Mouse (Mus musculus): ENCODE results near the gene Zfp950. TPM values are rescaled to one million over a fixed set of nuclear protein-coding genes. Genes with fewer than 3 reads are reported as not detected.

Gene Zfp950
- polyA plus RNA-seq, 1 experiment = 2.6 TPM

GRCm38 (mm10) chr19:61031570-61031969 is 109.1 kb downstream of the Zfp950 start:
- Histone ChIP-seq H3K79me3 (ENCODE audit: low read depth) (no peaks in the 10 kb centered on the region), H3K27me3 (ENCODE audit: control insufficient read depth, insufficient read depth, insufficient read length) (no peaks in the 10 kb centered on the region), H3K4me3 (ENCODE audit: insufficient read depth, poor library complexity, severe bottlenecking) (no peak overlapping the region), H3K36me3 (ENCODE audit: control insufficient read depth, insufficient read depth) (no peaks in the 10 kb centered on the region), H3K79me2 (ENCODE audit: control insufficient read depth, insufficient read depth) (no peaks in the 10 kb centered on the region), H3ac (ENCODE audit: control insufficient read depth, insufficient read length, low read depth) (no peak overlapping the region)
- TF ChIP-seq CTCF (IDR thresholded peaks at IDR 0.05; ENCODE audit: control insufficient read depth, insufficient read depth, insufficient read length) = no peak
- no peak for TF ChIP-seq CEBPB (IDR thresholded peaks at IDR 0.05; ENCODE audit: low read depth)
- no peak for TF ChIP-seq USF1 (IDR thresholded peaks at IDR 0.05; ENCODE audit: low read depth)
- TF ChIP-seq MYOD1 (IDR thresholded peaks at IDR 0.05; ENCODE audit: control insufficient read depth, insufficient read length, low read depth) = no peak
- no peak for TF ChIP-seq FOSL1 (IDR thresholded peaks at IDR 0.05; ENCODE audit: insufficient read depth, low read length, poor library complexity, severe bottlenecking)
- no peak for TF ChIP-seq MAX (IDR thresholded peaks at IDR 0.05)
- TF ChIP-seq MYOG (IDR thresholded peaks at IDR 0.05; ENCODE audit: control insufficient read depth, extremely low read depth, insufficient read length) = no peak

- H3K36me3 ChIP-seq (ENCODE audit: control insufficient read depth, insufficient read depth) = no peaks in the 10 kb centered on the region
- no peak overlapping the region for H3ac ChIP-seq (ENCODE audit: control insufficient read depth, insufficient read length, low read depth)
- H3K4me3 ChIP-seq (ENCODE audit: insufficient read depth, poor library complexity, severe bottlenecking) = no peak overlapping the region
- no peaks in the 10 kb centered on the region for H3K27me3 ChIP-seq (ENCODE audit: control insufficient read depth, insufficient read depth, insufficient read length)
- TF ChIP-seq USF1 (IDR thresholded peaks at IDR 0.05; ENCODE audit: low read depth) = no peak
- no peaks in the 10 kb centered on the region for H3K79me3 ChIP-seq (ENCODE audit: low read depth)
- no peaks in the 10 kb centered on the region for H3K79me2 ChIP-seq (ENCODE audit: control insufficient read depth, insufficient read depth)
These were observed 118.6 kb downstream of the Zfp950 start for GRCm38 (mm10) chr19:61021939-61022566.

- Histone ChIP-seq H3K4me3 (ENCODE audit: insufficient read depth, poor library complexity, severe bottlenecking) (no peak overlapping the region), H3K27me3 (ENCODE audit: control insufficient read depth, insufficient read depth, insufficient read length) (no peaks in the 10 kb centered on the region), H3K36me3 (ENCODE audit: control insufficient read depth, insufficient read depth) (no peaks in the 10 kb centered on the region), H3K79me2 (ENCODE audit: control insufficient read depth, insufficient read depth) (no peaks in the 10 kb centered on the region), H3ac (ENCODE audit: control insufficient read depth, insufficient read length, low read depth) (no peak overlapping the region), H3K79me3 (ENCODE audit: low read depth) (no peaks in the 10 kb centered on the region)
- TF ChIP-seq MYOD1 (IDR thresholded peaks at IDR 0.05; ENCODE audit: control insufficient read depth, insufficient read length, low read depth) = no peak
- no peak for TF ChIP-seq USF1 (IDR thresholded peaks at IDR 0.05; ENCODE audit: low read depth)
- TF ChIP-seq CTCF (IDR thresholded peaks at IDR 0.05; ENCODE audit: control insufficient read depth, insufficient read depth, insufficient read length) = no peak
- TF ChIP-seq MYOG (IDR thresholded peaks at IDR 0.05; ENCODE audit: control insufficient read depth, extremely low read depth, insufficient read length) = no peak
- TF ChIP-seq CEBPB (IDR thresholded peaks at IDR 0.05; ENCODE audit: low read depth) = no peak
- no peak for TF ChIP-seq MAX (IDR thresholded peaks at IDR 0.05)
- TF ChIP-seq FOSL1 (IDR thresholded peaks at IDR 0.05; ENCODE audit: insufficient read depth, low read length, poor library complexity, severe bottlenecking) = no peak
These were observed 119.1 kb downstream of the Zfp950 start for GRCm38 (mm10) chr19:61021502-61021901.

- Histone ChIP-seq H3K79me2 (ENCODE audit: control insufficient read depth, insufficient read depth) (no peaks in the 10 kb centered on the region), H3K27me3 (ENCODE audit: control insufficient read depth, insufficient read depth, insufficient read length) (no peaks in the 10 kb centered on the region), H3K79me3 (ENCODE audit: low read depth) (no peaks in the 10 kb centered on the region), H3ac (ENCODE audit: control insufficient read depth, insufficient read length, low read depth) (no peak overlapping the region), H3K36me3 (ENCODE audit: control insufficient read depth, insufficient read depth) (no peaks in the 10 kb centered on the region), H3K4me3 (ENCODE audit: insufficient read depth, poor library complexity, severe bottlenecking) (no peak overlapping the region)
- TF ChIP-seq CTCF (IDR thresholded peaks at IDR 0.05; ENCODE audit: control insufficient read depth, insufficient read depth, insufficient read length) = no peak
- TF ChIP-seq MYOG (IDR thresholded peaks at IDR 0.05; ENCODE audit: control insufficient read depth, extremely low read depth, insufficient read length) = no peak
- TF ChIP-seq USF1 (IDR thresholded peaks at IDR 0.05; ENCODE audit: low read depth) = no peak
- no peak for TF ChIP-seq MYOD1 (IDR thresholded peaks at IDR 0.05; ENCODE audit: control insufficient read depth, insufficient read length, low read depth)
- TF ChIP-seq CEBPB (IDR thresholded peaks at IDR 0.05; ENCODE audit: low read depth) = no peak
- no peak for TF ChIP-seq FOSL1 (IDR thresholded peaks at IDR 0.05; ENCODE audit: insufficient read depth, low read length, poor library complexity, severe bottlenecking)
- no peak for TF ChIP-seq MAX (IDR thresholded peaks at IDR 0.05)
These were observed 123.0 kb downstream of the Zfp950 start for GRCm38 (mm10) chr19:61017477-61018266.

GRCm38 (mm10) chr19:61009266-61009665 is 131.4 kb downstream of the Zfp950 start:
- no peaks in the 10 kb centered on the region for H3K36me3 ChIP-seq (ENCODE audit: control insufficient read depth, insufficient read depth)
- H3K79me2 ChIP-seq (ENCODE audit: control insufficient read depth, insufficient read depth) = no peaks in the 10 kb centered on the region
- H3ac ChIP-seq (ENCODE audit: control insufficient read depth, insufficient read length, low read depth) = no peak overlapping the region
- no peak overlapping the region for H3K4me3 ChIP-seq (ENCODE audit: insufficient read depth, poor library complexity, severe bottlenecking)
- no peak for TF ChIP-seq CTCF (IDR thresholded peaks at IDR 0.05; ENCODE audit: control insufficient read depth, insufficient read depth, insufficient read length)
- TF ChIP-seq MAX (IDR thresholded peaks at IDR 0.05) = no peak
- TF ChIP-seq FOSL1 (IDR thresholded peaks at IDR 0.05; ENCODE audit: insufficient read depth, low read length, poor library complexity, severe bottlenecking) = no peak
- no peak for TF ChIP-seq USF1 (IDR thresholded peaks at IDR 0.05; ENCODE audit: low read depth)
- no peak for TF ChIP-seq MYOG (IDR thresholded peaks at IDR 0.05; ENCODE audit: control insufficient read depth, extremely low read depth, insufficient read length)
- TF ChIP-seq CEBPB (IDR thresholded peaks at IDR 0.05; ENCODE audit: low read depth) = no peak
- TF ChIP-seq MYOD1 (IDR thresholded peaks at IDR 0.05; ENCODE audit: control insufficient read depth, insufficient read length, low read depth) = no peak
- no peaks in the 10 kb centered on the region for H3K79me3 ChIP-seq (ENCODE audit: low read depth)
- H3K27me3 ChIP-seq (ENCODE audit: control insufficient read depth, insufficient read depth, insufficient read length) = no peaks in the 10 kb centered on the region

Other genes starting within 250 kb of the Zfp950 start
- gene Gm7102, start 35.5 kb upstream of the Zfp950 start, polyA plus RNA-seq (2012; fragmentation: generic; extraction: Trizol) = not detected
- gene Gm6020, start 43.0 kb upstream of the Zfp950 start, polyA plus RNA-seq (2012; fragmentation: generic; extraction: Trizol) = not detected
- gene Csf2ra, start 87.6 kb upstream of the Zfp950 start, polyA plus RNA-seq (2012; fragmentation: generic; extraction: Trizol) = 0.13 TPM
- gene Gm21060, start 156.2 kb upstream of the Zfp950 start, polyA plus RNA-seq (2012; fragmentation: generic; extraction: Trizol) = not detected

Measured in C2C12 (cell line).